Mouse (Mus musculus) liver, postnatal 0 days (tissue): ENCODE results near the gene Abhd17b. TPM values are rescaled to one million over a fixed set of nuclear protein-coding genes. Genes with fewer than 3 reads are reported as not detected.

Experiments used
- ATAC-seq: fragments of 200-750 bp; cut with Nextera tagmentation; 2 replicates; pipeline ENCODE4 v1.8.0; 2017; ENCODE audit warnings: mild to moderate bottlenecking, moderate library complexity
- DNase-seq: peaks from one replicate; pipeline ENCODE4 v3.0.0-alpha.2; 2016
- H3K27ac ChIP-seq: fragments of 300-500 bp; sonication (generic); 2 replicates; pipeline ENCODE4 v1.5.1; 2014; ENCODE audit warnings: antibody characterized with exemption, moderate library complexity, mild to moderate bottlenecking, low read depth
- H3K27me3 ChIP-seq: fragments of 300-500 bp; sonication (generic); 2 replicates; pipeline ENCODE4 v1.6.1; 2014; ENCODE audit warnings: low read length, control low read depth, mixed read lengths; ENCODE audit not compliant: insufficient read depth
- H3K36me3 ChIP-seq: fragments of 300-500 bp; sonication (generic); replicated peaks from 2 replicates; pipeline ENCODE4 v1.6.1; 2014; ENCODE audit warnings: mild to moderate bottlenecking, control low read depth, low read length, moderate library complexity, mixed read lengths; ENCODE audit not compliant: insufficient read depth
- H3K4me1 ChIP-seq: fragments of 300-500 bp; sonication (generic); 2 replicates; pipeline ENCODE4 v1.6.1; 2014; ENCODE audit warnings: antibody characterized with exemption, mild to moderate bottlenecking, control low read depth; ENCODE audit not compliant: insufficient read depth
- H3K4me2 ChIP-seq: fragments of 300-500 bp; sonication (generic); 2 replicates; pipeline ENCODE4 v1.6.1; 2014; ENCODE audit warnings: low read depth, mild to moderate bottlenecking, low read length, moderate library complexity, mixed read lengths
- H3K4me3 ChIP-seq: fragments of 300-500 bp; sonication (generic); 2 replicates; pipeline ENCODE4 v1.5.1; 2014; ENCODE audit warnings: low read depth, low read length
- H3K9ac ChIP-seq: fragments of 300-500 bp; sonication (generic); replicated peaks from 2 replicates; pipeline ENCODE4 v1.6.1; 2014; ENCODE audit warnings: mild to moderate bottlenecking, moderate library complexity
- H3K9me3 ChIP-seq: fragments of 300-500 bp; sonication (generic); 2 replicates; pipeline ENCODE4 v1.6.1; 2016; ENCODE audit warnings: mild to moderate bottlenecking, control low read depth, low read length, mixed read lengths
- CTCF ChIP-seq: sonication (generic); IDR thresholded peaks from 2 replicates; pipeline ENCODE4 v1.5.1; 2016; ENCODE audit warnings: antibody characterized with exemption, low read depth
- EP300 ChIP-seq: IDR thresholded peaks from 2 replicates; pipeline ENCODE4 v1.6.1; 2016; ENCODE audit warnings: antibody characterized with exemption, low read depth, mild to moderate bottlenecking
- WGBS: fragments of 180-500 bp; shearing (Covaris S2); extraction: QIAGEN DNeasy Blood & Tissue Kit; methylation state at CpG from one replicate; pipeline ENCODE4 v1.1.7; 2014; ENCODE audit not compliant: insufficient replicate concordance; 5-methylcytosine and 5-hydroxymethylcytosine counted together
- polyA plus RNA-seq: library from polyadenylated mRNA; unstranded; fragments of >200 nt; fragmentation: Nextera tagmentation; extraction: Ambion mirVana; gene quantifications from 2 replicates; pipeline ENCODE4 v1.2.1, GENCODE M21; 2015

Abhd17b gene
- polyA plus RNA-seq, 1 experiment from 2014 or later, result 13.9 TPM

DNA sequence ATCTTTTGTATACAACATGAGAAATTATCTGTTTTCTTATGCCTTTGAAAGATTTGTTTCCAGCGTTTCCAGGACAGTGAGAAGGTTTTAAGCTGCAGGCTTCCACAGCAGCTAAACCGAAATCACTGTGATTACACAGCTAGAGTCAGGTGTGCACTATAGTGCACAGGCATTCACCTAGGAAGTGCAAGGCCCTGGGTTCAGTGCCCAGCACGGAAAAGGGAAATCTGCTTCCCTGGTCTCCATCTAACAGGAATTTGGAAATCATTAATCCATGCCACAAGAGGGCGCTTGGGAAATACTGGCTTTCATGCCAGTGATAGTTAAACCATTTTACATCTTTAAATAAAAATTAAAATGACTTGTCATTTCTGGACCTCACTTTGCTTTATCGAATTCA is 81.1 kb downstream of the Abhd17b start:
- no peak overlapping the region for H3K4me2 ChIP-seq
- no peak overlapping the region for H3K4me3 ChIP-seq
- no peaks in the 10 kb centered on the region for H3K27me3 ChIP-seq
- peak; percentile 57 for TF ChIP-seq CTCF
- no peak for TF ChIP-seq EP300
- no peaks in the 10 kb centered on the region for H3K9me3 ChIP-seq
- no peaks in the 10 kb centered on the region; the same call in 1 of the 2 replicates for H3K4me1 ChIP-seq
- no peak overlapping the region for H3K27ac ChIP-seq
- WGBS, result 51% methylated on average over 5 of the region's 5 CpGs
- ATAC-seq (no peak), DNase-seq (no peak)
- H3K9ac ChIP-seq, result no peak overlapping the region
- H3K36me3 ChIP-seq, result no peaks in the 10 kb centered on the region

Other genes starting within 250 kb of the Abhd17b start
- 1.6 and 2.0 TPM in 2 replicates for gene Gda, start 179.7 kb upstream of the Abhd17b start, polyA plus RNA-seq
- gene 1110059E24Rik, start 209 bp upstream of the Abhd17b start, polyA plus RNA-seq, result 17.7 and 18.6 TPM in 2 replicates
- gene Cemip2, start 125.2 kb downstream of the Abhd17b start, polyA plus RNA-seq, result 5.5 and 6.6 TPM in 2 replicates